Mouse (Mus musculus) lung, postnatal 36 days (tissue): Measurements from ENCODE around the gene Rp9.

Experiments used
- DNase-seq: peaks from one replicate; pipeline ENCODE4 v3.0.0; 2022; ENCODE audit warnings: mixed read lengths

The Rp9 gene

GRCm38 (mm10) chr9:22469643-22470042 lies at the start of gene Rp9:
Gene Rp9 (minus strand): TSS chr9:22469743.
- DNase-seq = no peak

GRCm38 (mm10) chr9:22518394-22519041 lies 49.0 kb upstream of the Rp9 start:
- peak; percentile 71 for DNase-seq

- no peak for DNase-seq
These were observed 45.5 kb upstream of the Rp9 start for GRCm38 (mm10) chr9:22515076-22515475.

- DNase-seq = no peak
These were observed 36.0 kb upstream of the Rp9 start for GRCm38 (mm10) chr9:22505574-22505973.

- no peak for DNase-seq
These were observed 34.0 kb upstream of the Rp9 start for GRCm38 (mm10) chr9:22503581-22503980.

GRCm38 (mm10) chr9:22502972-22503371 lies 33.4 kb upstream of the Rp9 start:
- DNase-seq = no peak

- DNase-seq = no peak
These were observed 27.7 kb upstream of the Rp9 start for GRCm38 (mm10) chr9:22497021-22497767.

- no peak for DNase-seq
These were observed 25.6 kb upstream of the Rp9 start for GRCm38 (mm10) chr9:22495133-22495532.

- peak; percentile 1 for DNase-seq
These were observed 24.8 kb upstream of the Rp9 start for GRCm38 (mm10) chr9:22494203-22494807.

- DNase-seq = no peak
These were observed 19.4 kb upstream of the Rp9 start for GRCm38 (mm10) chr9:22488963-22489362.

GRCm38 (mm10) chr9:22486211-22486610 lies 16.7 kb upstream of the Rp9 start:
- DNase-seq = peak; percentile 28

- peak; percentile 70 for DNase-seq
These were observed 15.2 kb upstream of the Rp9 start for GRCm38 (mm10) chr9:22484562-22485308.

- no peak for DNase-seq
These were observed 14.5 kb upstream of the Rp9 start for GRCm38 (mm10) chr9:22483866-22484561.

- DNase-seq = no peak
These were observed 9.4 kb upstream of the Rp9 start for GRCm38 (mm10) chr9:22478946-22479345.

GRCm38 (mm10) chr9:22476265-22476664 lies 6.7 kb upstream of the Rp9 start:
- no peak for DNase-seq

GRCm38 (mm10) chr9:22475424-22475868 lies 5.9 kb upstream of the Rp9 start, which contains the start of gene Bbs9:
Gene Bbs9 (plus strand): TSS chr9:22475715.
- peak; percentile 96 for DNase-seq

- DNase-seq = no peak
These were observed 664 bp downstream of the Rp9 start for GRCm38 (mm10) chr9:22468899-22469259.

- DNase-seq = peak; percentile 76
These were observed 1.2 kb downstream of the Rp9 start for GRCm38 (mm10) chr9:22468170-22468898.

- DNase-seq = peak; percentile 57
These were observed 2.0 kb downstream of the Rp9 start for GRCm38 (mm10) chr9:22467371-22468169.

- DNase-seq = no peak
These were observed 3.3 kb downstream of the Rp9 start for GRCm38 (mm10) chr9:22466212-22466611.

- peak; percentile 12 for DNase-seq
These were observed 7.6 kb downstream of the Rp9 start for GRCm38 (mm10) chr9:22461946-22462345.
